Mouse (Mus musculus): ENCODE data around the gene Fbxo36.

Gene Fbxo36

GRCm38 (mm10) chr1:84848801-84849455 is 9.3 kb downstream of the Fbxo36 start:
- Histone ChIP-seq H3K36me3 (ENCODE audit: control insufficient read depth, insufficient read depth, low read length, poor library complexity, severe bottlenecking) (no peaks in the 10 kb centered on the region), H3K27me3 (ENCODE audit: control insufficient read depth, insufficient read depth, low read length, poor library complexity, severe bottlenecking) (no peaks in the 10 kb centered on the region)
- DNase-seq (ENCODE audit: low read depth, low spot score), result no peak

GRCm38 (mm10) chr1:84849804-84850203 is 10.2 kb downstream of the Fbxo36 start:
- H3K27me3 ChIP-seq (ENCODE audit: control insufficient read depth, insufficient read depth, low read length, poor library complexity, severe bottlenecking), result no peaks in the 10 kb centered on the region
- DNase-seq (ENCODE audit: low read depth, low spot score), result no peak
- no peaks in the 10 kb centered on the region for H3K36me3 ChIP-seq (ENCODE audit: control insufficient read depth, insufficient read depth, low read length, poor library complexity, severe bottlenecking)

GRCm38 (mm10) chr1:84850471-84850870 is 10.8 kb downstream of the Fbxo36 start:
- DNase-seq (ENCODE audit: low read depth, low spot score), result no peak
- H3K27me3 ChIP-seq (ENCODE audit: control insufficient read depth, insufficient read depth, low read length, poor library complexity, severe bottlenecking), result no peaks in the 10 kb centered on the region
- no peaks in the 10 kb centered on the region for H3K36me3 ChIP-seq (ENCODE audit: control insufficient read depth, insufficient read depth, low read length, poor library complexity, severe bottlenecking)

GRCm38 (mm10) chr1:84851512-84852235 is 12.0 kb downstream of the Fbxo36 start:
- no peak for DNase-seq (ENCODE audit: low read depth, low spot score)
- H3K36me3 ChIP-seq (ENCODE audit: control insufficient read depth, insufficient read depth, low read length, poor library complexity, severe bottlenecking), result no peaks in the 10 kb centered on the region
- H3K27me3 ChIP-seq (ENCODE audit: control insufficient read depth, insufficient read depth, low read length, poor library complexity, severe bottlenecking), result no peaks in the 10 kb centered on the region

DNA sequence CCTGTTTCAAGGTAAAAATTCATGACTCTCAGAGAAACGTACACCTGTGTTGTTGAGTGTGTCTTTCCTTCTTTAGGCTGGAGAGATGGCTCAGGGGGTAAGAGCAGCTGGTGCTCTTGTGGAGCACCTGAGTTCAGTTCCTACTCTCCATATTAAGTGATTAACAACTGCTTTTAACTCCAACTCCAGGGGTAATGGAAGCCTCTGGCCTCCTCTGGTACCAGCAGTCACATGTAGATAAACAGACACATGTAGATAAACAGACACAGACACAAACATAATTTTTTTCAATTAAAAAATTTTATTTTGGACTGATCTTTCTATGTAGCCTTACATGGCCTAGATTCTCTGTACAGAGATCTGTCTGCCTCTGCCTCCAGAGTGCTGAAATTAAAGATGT is 14.1 kb downstream of the Fbxo36 start:
- no peaks in the 10 kb centered on the region for H3K36me3 ChIP-seq (ENCODE audit: control insufficient read depth, insufficient read depth, low read length, poor library complexity, severe bottlenecking)
- no peak for DNase-seq (ENCODE audit: low read depth, low spot score)
- H3K27me3 ChIP-seq (ENCODE audit: control insufficient read depth, insufficient read depth, low read length, poor library complexity, severe bottlenecking), result no peaks in the 10 kb centered on the region

GRCm38 (mm10) chr1:84854966-84855365 is 15.3 kb downstream of the Fbxo36 start:
- Histone ChIP-seq H3K36me3 (ENCODE audit: control insufficient read depth, insufficient read depth, low read length, poor library complexity, severe bottlenecking) (no peaks in the 10 kb centered on the region), H3K27me3 (ENCODE audit: control insufficient read depth, insufficient read depth, low read length, poor library complexity, severe bottlenecking) (no peaks in the 10 kb centered on the region)
- DNase-seq (ENCODE audit: low read depth, low spot score), result no peak

DNA sequence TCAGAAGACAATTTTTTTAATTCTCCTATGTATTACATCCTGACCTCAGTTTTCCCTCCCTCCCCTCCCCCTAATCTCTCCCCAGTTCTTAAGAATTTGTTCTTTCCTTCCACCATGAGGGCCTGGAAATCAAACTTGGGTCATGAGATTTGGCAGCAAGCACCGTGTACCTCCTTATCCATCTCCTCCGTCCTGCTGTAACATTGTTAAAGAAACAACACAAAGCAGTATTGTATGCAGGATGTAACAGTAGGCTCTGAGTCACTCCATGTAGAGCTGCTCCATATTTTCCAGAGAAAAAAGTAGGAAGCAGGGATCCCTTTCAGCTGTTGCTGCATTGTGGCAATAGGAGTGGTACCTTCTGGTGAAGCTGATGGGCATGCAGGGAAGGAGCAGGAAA is 16.1 kb downstream of the Fbxo36 start:
- Histone ChIP-seq H3K27me3 (ENCODE audit: control insufficient read depth, insufficient read depth, low read length, poor library complexity, severe bottlenecking) (no peaks in the 10 kb centered on the region), H3K36me3 (ENCODE audit: control insufficient read depth, insufficient read depth, low read length, poor library complexity, severe bottlenecking) (no peaks in the 10 kb centered on the region)
- no peak for DNase-seq (ENCODE audit: low read depth, low spot score)

GRCm38 (mm10) chr1:84859597-84859996 is 20.0 kb downstream of the Fbxo36 start:
- no peak for DNase-seq (ENCODE audit: low read depth, low spot score)
- Histone ChIP-seq H3K27me3 (ENCODE audit: control insufficient read depth, insufficient read depth, low read length, poor library complexity, severe bottlenecking) (no peaks in the 10 kb centered on the region), H3K36me3 (ENCODE audit: control insufficient read depth, insufficient read depth, low read length, poor library complexity, severe bottlenecking) (no peaks in the 10 kb centered on the region)

- no peaks in the 10 kb centered on the region for H3K36me3 ChIP-seq (ENCODE audit: control insufficient read depth, insufficient read depth, low read length, poor library complexity, severe bottlenecking)
- DNase-seq (ENCODE audit: low read depth, low spot score), result no peak
- H3K27me3 ChIP-seq (ENCODE audit: control insufficient read depth, insufficient read depth, low read length, poor library complexity, severe bottlenecking), result no peaks in the 10 kb centered on the region
Measured at GRCm38 (mm10) chr1:84860360-84861254, 21.0 kb downstream of the Fbxo36 start.

DNA sequence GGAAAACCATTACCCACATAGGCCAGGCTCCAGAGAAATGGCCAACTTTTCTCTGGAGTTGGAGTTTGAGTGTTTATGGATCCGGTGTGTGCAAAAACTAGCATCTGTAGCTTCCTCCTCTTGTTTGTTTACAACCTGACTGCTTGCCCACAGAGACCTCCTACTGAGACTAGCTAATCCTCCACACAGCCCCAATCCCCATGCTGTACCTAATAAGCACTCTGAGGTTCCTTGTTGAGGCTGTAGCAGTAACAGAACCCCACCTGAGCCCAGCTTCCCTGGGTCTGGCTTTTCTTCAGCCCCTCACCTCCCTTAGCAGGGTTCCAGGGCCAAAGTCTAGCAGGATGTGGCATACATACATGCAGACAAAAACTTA is 21.6 kb downstream of the Fbxo36 start:
- no peak for DNase-seq (ENCODE audit: low read depth, low spot score)
- H3K27me3 ChIP-seq (ENCODE audit: control insufficient read depth, insufficient read depth, low read length, poor library complexity, severe bottlenecking), result no peaks in the 10 kb centered on the region

DNA sequence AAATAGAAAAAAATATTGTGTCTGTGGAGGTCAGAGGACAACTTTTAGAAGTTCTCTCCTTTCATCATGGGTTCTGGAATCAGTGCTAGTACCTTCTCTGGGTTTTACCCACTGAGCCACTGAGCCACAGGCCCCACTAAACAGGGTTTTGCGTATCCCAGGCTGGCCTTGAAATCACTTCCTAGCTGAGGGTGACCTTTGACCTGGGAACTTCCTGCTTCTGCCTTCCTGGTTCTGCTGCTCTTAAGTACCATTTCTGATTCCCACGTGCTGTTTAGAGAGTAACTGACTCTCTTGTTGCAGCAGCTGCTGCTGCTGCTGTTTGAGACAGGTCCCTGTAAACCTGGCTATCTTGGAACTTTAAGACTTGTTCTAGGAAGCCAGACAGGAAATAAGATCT is 25.0 kb downstream of the Fbxo36 start:
- no peaks in the 10 kb centered on the region for H3K27me3 ChIP-seq (ENCODE audit: control insufficient read depth, insufficient read depth, low read length, poor library complexity, severe bottlenecking)
- DNase-seq (ENCODE audit: low read depth, low spot score), result no peak
- no peaks in the 10 kb centered on the region for H3K36me3 ChIP-seq (ENCODE audit: control insufficient read depth, insufficient read depth, low read length, poor library complexity, severe bottlenecking)

More for the DNA sequence above, 21.6 kb downstream of the Fbxo36 start:
- no peaks in the 10 kb centered on the region for H3K36me3 ChIP-seq (ENCODE audit: control insufficient read depth, insufficient read depth, low read length, poor library complexity, severe bottlenecking)

DNA sequence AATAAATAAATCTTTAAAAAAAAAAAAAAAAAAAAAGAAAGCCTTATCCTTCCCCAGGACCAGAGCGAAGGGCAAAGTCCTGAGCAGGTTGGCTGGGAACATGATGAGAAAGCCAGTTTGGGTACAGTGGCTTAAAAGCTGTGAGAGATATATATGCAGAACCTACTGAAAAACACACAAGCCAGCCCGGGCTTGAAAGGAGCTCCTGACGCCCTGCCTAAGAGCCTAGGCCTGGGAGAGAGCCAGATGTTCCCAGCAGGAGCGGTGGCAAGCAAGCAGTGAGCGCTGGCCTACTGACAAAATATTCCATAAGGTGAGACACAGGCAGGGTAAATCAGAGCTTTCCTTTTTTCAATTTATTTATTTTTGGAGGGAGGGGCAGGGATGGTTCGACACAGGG is 26.6 kb downstream of the Fbxo36 start:
- no peak for DNase-seq (ENCODE audit: low read depth, low spot score)
- no peaks in the 10 kb centered on the region for H3K27me3 ChIP-seq (ENCODE audit: control insufficient read depth, insufficient read depth, low read length, poor library complexity, severe bottlenecking)
- H3K36me3 ChIP-seq (ENCODE audit: control insufficient read depth, insufficient read depth, low read length, poor library complexity, severe bottlenecking), result no peaks in the 10 kb centered on the region

- Histone ChIP-seq H3K36me3 (ENCODE audit: control insufficient read depth, insufficient read depth, low read length, poor library complexity, severe bottlenecking) (no peaks in the 10 kb centered on the region), H3K27me3 (ENCODE audit: control insufficient read depth, insufficient read depth, low read length, poor library complexity, severe bottlenecking) (no peaks in the 10 kb centered on the region)
- DNase-seq (ENCODE audit: low read depth, low spot score), result no peak
Measured at GRCm38 (mm10) chr1:84866706-84867230, 27.1 kb downstream of the Fbxo36 start.

GRCm38 (mm10) chr1:84868311-84868710 is 28.7 kb downstream of the Fbxo36 start:
- Histone ChIP-seq H3K36me3 (ENCODE audit: control insufficient read depth, insufficient read depth, low read length, poor library complexity, severe bottlenecking) (no peaks in the 10 kb centered on the region), H3K27me3 (ENCODE audit: control insufficient read depth, insufficient read depth, low read length, poor library complexity, severe bottlenecking) (no peaks in the 10 kb centered on the region)
- DNase-seq (ENCODE audit: low read depth, low spot score), result no peak

DNA sequence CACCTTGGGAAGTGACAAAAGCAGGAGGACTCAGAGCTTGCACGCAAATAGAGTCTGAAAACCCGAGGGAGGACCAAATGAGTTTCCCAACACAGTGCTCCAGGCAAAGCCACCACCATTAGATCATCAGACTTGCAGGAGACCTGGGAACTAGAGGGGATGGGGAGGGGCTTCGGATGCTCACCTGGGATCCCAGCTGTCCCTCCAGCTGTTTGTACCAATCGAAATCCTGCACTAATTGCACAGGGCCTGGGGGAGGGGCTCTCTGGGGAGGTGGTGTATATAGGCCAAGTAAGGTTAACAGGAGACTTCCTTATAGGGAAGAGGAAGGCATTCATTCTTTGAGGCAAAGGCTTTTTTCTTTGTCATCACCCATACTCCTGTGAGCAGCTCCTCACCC is 29.2 kb downstream of the Fbxo36 start:
- DNase-seq (ENCODE audit: low read depth, low spot score), result no peak
- Histone ChIP-seq H3K36me3 (ENCODE audit: control insufficient read depth, insufficient read depth, low read length, poor library complexity, severe bottlenecking) (no peaks in the 10 kb centered on the region), H3K27me3 (ENCODE audit: control insufficient read depth, insufficient read depth, low read length, poor library complexity, severe bottlenecking) (no peaks in the 10 kb centered on the region)
